Mouse (Mus musculus): ENCODE measurements around the gene Gm49318. TPM values are rescaled to one million over a fixed set of nuclear protein-coding genes. Genes with fewer than 3 reads are reported as not detected.

The Gm49318 gene
- polyA plus RNA-seq, 1 experiment from 2014 or later = not detected

GRCm38 (mm10) chr9:22098993-22099696 lies 28.1 kb upstream of the Gm49318 start, which contains the start of gene Cnn1:
Cnn1 (plus strand) TSS chr9:22099216.
- Histone ChIP-seq H3K4me3 (ENCODE audit: low read depth, low read length) (peak within 1 kb of the TSS; percentile 35), H3K9me3 (replicated peaks; ENCODE audit: control insufficient read depth, low read length) (no peaks in the 10 kb centered on the region), H3K27ac (ENCODE audit: low read depth, low read length) (peak within 1 kb of the TSS; percentile 83), H3K36me3 (ENCODE audit: control insufficient read depth, insufficient read depth, low read length) (0 out of 2 replicates have a peak, but pooled peaks cover 2% of the 10 kb centered on the region), H3K9ac (ENCODE audit: low read depth, low read length) (peak within 1 kb of the TSS; percentile 56), H3K4me2 (peak within 1 kb of the TSS; percentile 65), H3K27me3 (ENCODE audit: control insufficient read depth, insufficient read depth, low read length) (peaks cover 9% of the 10 kb centered on the region; the same call in 1 of the 2 replicates), H3K4me1 (ENCODE audit: control insufficient read depth, insufficient read depth, low read length) (peaks cover 11% of the 10 kb centered on the region; the same call in 1 of the 2 replicates)
- ATAC-seq (replicated peaks; ENCODE audit: insufficient number of reproducible peaks, low FRiP score, low TSS enrichment) = peak; percentile 47; the same call in 1 of the 2 replicates
- WGBS (ENCODE audit: insufficient replicate concordance) = 3% methylated on average over 14 of the region's 14 CpGs

GRCm38 (mm10) chr9:22095854-22096307 lies 24.8 kb upstream of the Gm49318 start:
- Histone ChIP-seq H3K36me3 (ENCODE audit: control insufficient read depth, insufficient read depth, low read length) (no peaks in the 10 kb centered on the region), H3K4me2 (peak overlapping the region; percentile 86), H3K4me3 (ENCODE audit: low read depth, low read length) (peak overlapping the region; percentile 41), H3K9ac (ENCODE audit: low read depth, low read length) (peak overlapping the region; percentile 76), H3K27ac (ENCODE audit: low read depth, low read length) (peak overlapping the region; percentile 67; the same call in 1 of the 2 replicates), H3K27me3 (ENCODE audit: control insufficient read depth, insufficient read depth, low read length) (peaks cover 9% of the 10 kb centered on the region; the same call in 1 of the 2 replicates), H3K4me1 (ENCODE audit: control insufficient read depth, insufficient read depth, low read length) (peaks cover 10% of the 10 kb centered on the region; the same call in 1 of the 2 replicates), H3K9me3 (replicated peaks; ENCODE audit: control insufficient read depth, low read length) (no peaks in the 10 kb centered on the region)
- peak; percentile 62 for ATAC-seq (replicated peaks; ENCODE audit: insufficient number of reproducible peaks, low FRiP score, low TSS enrichment)
- WGBS (ENCODE audit: insufficient replicate concordance) = 1% methylated on average over 24 of the region's 24 CpGs

- Histone ChIP-seq H3K36me3 (ENCODE audit: control insufficient read depth, insufficient read depth, low read length) (no peaks in the 10 kb centered on the region), H3K4me2 (no peak overlapping the region), H3K9me3 (replicated peaks; ENCODE audit: control insufficient read depth, low read length) (no peaks in the 10 kb centered on the region), H3K27ac (ENCODE audit: low read depth, low read length) (no peak overlapping the region), H3K4me3 (ENCODE audit: low read depth, low read length) (no peak overlapping the region), H3K27me3 (ENCODE audit: control insufficient read depth, insufficient read depth, low read length) (no peaks in the 10 kb centered on the region), H3K4me1 (ENCODE audit: control insufficient read depth, insufficient read depth, low read length) (0 out of 2 replicates have a peak, but pooled peaks cover 2% of the 10 kb centered on the region), H3K9ac (ENCODE audit: low read depth, low read length) (no peak overlapping the region)
- WGBS (ENCODE audit: insufficient replicate concordance) = 85% methylated on average over 6 of the region's 6 CpGs
- ATAC-seq (replicated peaks; ENCODE audit: insufficient number of reproducible peaks, low FRiP score, low TSS enrichment) = no peak
Observed at GRCm38 (mm10) chr9:22092746-22093145, 21.7 kb upstream of the Gm49318 start.

- no peak overlapping the region for H3K4me2 ChIP-seq
- H3K9me3 ChIP-seq (replicated peaks; ENCODE audit: control insufficient read depth, low read length) = no peaks in the 10 kb centered on the region
- peaks cover 4% of the 10 kb centered on the region; the same call in 1 of the 2 replicates for H3K4me1 ChIP-seq (ENCODE audit: control insufficient read depth, insufficient read depth, low read length)
- no peak overlapping the region for H3K9ac ChIP-seq (ENCODE audit: low read depth, low read length)
- H3K4me3 ChIP-seq (ENCODE audit: low read depth, low read length) = no peak overlapping the region
- ATAC-seq (replicated peaks; ENCODE audit: insufficient number of reproducible peaks, low FRiP score, low TSS enrichment) = no peak
- no peaks in the 10 kb centered on the region for H3K27me3 ChIP-seq (ENCODE audit: control insufficient read depth, insufficient read depth, low read length)
- H3K36me3 ChIP-seq (ENCODE audit: control insufficient read depth, insufficient read depth, low read length) = no peaks in the 10 kb centered on the region
- no peak overlapping the region for H3K27ac ChIP-seq (ENCODE audit: low read depth, low read length)
- 78% methylated on average over 7 of the region's 7 CpGs for WGBS (ENCODE audit: insufficient replicate concordance)
Observed at GRCm38 (mm10) chr9:22089986-22090385, 18.9 kb upstream of the Gm49318 start.

- Histone ChIP-seq H3K9ac (ENCODE audit: low read depth, low read length) (no peak overlapping the region), H3K4me1 (ENCODE audit: control insufficient read depth, insufficient read depth, low read length) (peaks cover 4% of the 10 kb centered on the region; the same call in 1 of the 2 replicates), H3K4me3 (ENCODE audit: low read depth, low read length) (no peak overlapping the region), H3K27me3 (ENCODE audit: control insufficient read depth, insufficient read depth, low read length) (no peaks in the 10 kb centered on the region), H3K36me3 (ENCODE audit: control insufficient read depth, insufficient read depth, low read length) (no peaks in the 10 kb centered on the region), H3K27ac (ENCODE audit: low read depth, low read length) (no peak overlapping the region), H3K9me3 (replicated peaks; ENCODE audit: control insufficient read depth, low read length) (no peaks in the 10 kb centered on the region), H3K4me2 (no peak overlapping the region)
- ATAC-seq (replicated peaks; ENCODE audit: insufficient number of reproducible peaks, low FRiP score, low TSS enrichment) = no peak
- WGBS (ENCODE audit: insufficient replicate concordance) = 98% methylated on average over 7 of the region's 7 CpGs
Observed at GRCm38 (mm10) chr9:22089281-22089680, 18.2 kb upstream of the Gm49318 start.

- 77% methylated on average over 2 of the region's 2 CpGs for WGBS (ENCODE audit: insufficient replicate concordance)
- 0 out of 2 replicates have a peak, but pooled peaks cover 3% of the 10 kb centered on the region for H3K36me3 ChIP-seq (ENCODE audit: control insufficient read depth, insufficient read depth, low read length)
- no peak for ATAC-seq (replicated peaks; ENCODE audit: insufficient number of reproducible peaks, low FRiP score, low TSS enrichment)
- no peak overlapping the region for H3K27ac ChIP-seq (ENCODE audit: low read depth, low read length)
- no peak overlapping the region for H3K4me3 ChIP-seq (ENCODE audit: low read depth, low read length)
- no peak overlapping the region for H3K4me2 ChIP-seq
- peaks cover 4% of the 10 kb centered on the region; the same call in 1 of the 2 replicates for H3K4me1 ChIP-seq (ENCODE audit: control insufficient read depth, insufficient read depth, low read length)
- H3K27me3 ChIP-seq (ENCODE audit: control insufficient read depth, insufficient read depth, low read length) = no peaks in the 10 kb centered on the region
- H3K9ac ChIP-seq (ENCODE audit: low read depth, low read length) = no peak overlapping the region
- H3K9me3 ChIP-seq (replicated peaks; ENCODE audit: control insufficient read depth, low read length) = no peaks in the 10 kb centered on the region
Observed at GRCm38 (mm10) chr9:22087034-22087618, 16.1 kb upstream of the Gm49318 start.

GRCm38 (mm10) chr9:22086012-22086411 lies 15.0 kb upstream of the Gm49318 start:
- Histone ChIP-seq H3K4me1 (ENCODE audit: control insufficient read depth, insufficient read depth, low read length) (peaks cover 4% of the 10 kb centered on the region; the same call in 1 of the 2 replicates), H3K9me3 (replicated peaks; ENCODE audit: control insufficient read depth, low read length) (no peaks in the 10 kb centered on the region), H3K4me3 (ENCODE audit: low read depth, low read length) (peak overlapping the region; percentile 86), H3K9ac (ENCODE audit: low read depth, low read length) (peak overlapping the region; percentile 83), H3K27ac (ENCODE audit: low read depth, low read length) (peak overlapping the region; percentile 80; the same call in 1 of the 2 replicates), H3K27me3 (ENCODE audit: control insufficient read depth, insufficient read depth, low read length) (no peaks in the 10 kb centered on the region), H3K36me3 (ENCODE audit: control insufficient read depth, insufficient read depth, low read length) (0 out of 2 replicates have a peak, but pooled peaks cover 3% of the 10 kb centered on the region), H3K4me2 (peak overlapping the region; percentile 85)
- WGBS (ENCODE audit: insufficient replicate concordance) = 79% methylated on average over 6 of the region's 6 CpGs
- ATAC-seq (replicated peaks; ENCODE audit: insufficient number of reproducible peaks, low FRiP score, low TSS enrichment) = no peak

- Histone ChIP-seq H3K4me1 (ENCODE audit: control insufficient read depth, insufficient read depth, low read length) (peaks cover 4% of the 10 kb centered on the region; the same call in 1 of the 2 replicates), H3K9ac (ENCODE audit: low read depth, low read length) (peak within 1 kb of the TSS; percentile 84), H3K9me3 (replicated peaks; ENCODE audit: control insufficient read depth, low read length) (no peaks in the 10 kb centered on the region), H3K4me2 (peak within 1 kb of the TSS; percentile 85), H3K27ac (ENCODE audit: low read depth, low read length) (peak within 1 kb of the TSS; percentile 80), H3K36me3 (ENCODE audit: control insufficient read depth, insufficient read depth, low read length) (peaks cover 5% of the 10 kb centered on the region; the same call in 1 of the 2 replicates), H3K27me3 (ENCODE audit: control insufficient read depth, insufficient read depth, low read length) (no peaks in the 10 kb centered on the region), H3K4me3 (ENCODE audit: low read depth, low read length) (peak within 1 kb of the TSS; percentile 86)
- 1% methylated on average over 48 of the region's 48 CpGs for WGBS (ENCODE audit: insufficient replicate concordance)
- peak; percentile 97 for ATAC-seq (replicated peaks; ENCODE audit: insufficient number of reproducible peaks, low FRiP score, low TSS enrichment)
Observed at GRCm38 (mm10) chr9:22085022-22085834, 14.2 kb upstream of the Gm49318 start, which contains the start of gene Ecsit. Ecsit (minus strand) TSS chr9:22085438.

Measured in heart, embryonic 11.5 days (tissue).